Mouse (Mus musculus): ENCODE results near the gene Fbxo9.

The Fbxo9 gene

DNA sequence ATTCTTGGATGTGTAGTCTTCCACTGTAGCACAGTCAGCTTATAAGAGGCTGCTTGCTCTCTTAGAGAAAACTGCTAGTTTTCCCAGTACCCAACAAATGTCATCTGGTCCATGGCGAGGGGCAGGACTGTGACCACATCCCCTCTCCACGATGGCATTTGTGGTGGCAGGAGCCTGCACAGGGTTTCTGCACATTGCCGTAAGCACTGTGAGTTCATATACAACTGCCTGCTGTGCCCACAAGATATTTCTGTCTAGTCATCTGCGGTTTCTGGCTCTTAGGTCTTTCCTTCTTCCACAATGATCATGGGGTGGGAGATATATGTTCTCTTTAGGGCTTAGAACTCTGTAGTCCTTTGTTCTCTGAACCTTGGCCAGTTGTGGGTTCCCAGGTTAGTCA is 37.2 kb downstream of the Fbxo9 start:
- in situ Hi-C loops (cut with MboI, MseI), result no loop called here

DNA sequence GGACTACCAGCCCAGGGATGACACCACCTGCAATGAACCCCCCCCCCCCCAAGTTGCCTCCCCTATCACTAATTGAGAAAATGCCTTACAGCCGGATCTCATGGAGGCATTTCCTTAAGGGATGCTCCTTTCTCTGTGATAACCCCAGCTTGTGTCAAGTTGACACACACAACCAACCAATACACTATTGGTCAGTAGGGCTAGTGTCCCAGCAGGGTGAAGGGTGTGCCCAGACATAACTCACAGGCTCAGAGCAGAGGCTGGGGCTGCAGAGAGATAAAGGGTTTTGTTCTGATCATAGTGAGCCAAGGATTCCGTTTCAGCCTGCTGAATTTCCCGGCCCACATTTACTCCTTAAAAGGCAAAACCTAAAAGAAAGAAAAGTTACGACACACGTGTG is 38.4 kb downstream of the Fbxo9 start:
- in situ Hi-C loops (cut with MboI, MseI), result no loop called here

- in situ Hi-C loops (cut with MboI, MseI), result no loop called here
Measured at GRCm38 (mm10) chr9:78064121-78064520, 44.7 kb downstream of the Fbxo9 start.

- in situ Hi-C loops (cut with MboI, MseI), result no loop called here
Measured at GRCm38 (mm10) chr9:78062392-78062791, 46.5 kb downstream of the Fbxo9 start.

GRCm38 (mm10) chr9:78059525-78060120 is 49.2 kb downstream of the Fbxo9 start:
- in situ Hi-C loops (cut with MboI, MseI), result no loop called here

DNA sequence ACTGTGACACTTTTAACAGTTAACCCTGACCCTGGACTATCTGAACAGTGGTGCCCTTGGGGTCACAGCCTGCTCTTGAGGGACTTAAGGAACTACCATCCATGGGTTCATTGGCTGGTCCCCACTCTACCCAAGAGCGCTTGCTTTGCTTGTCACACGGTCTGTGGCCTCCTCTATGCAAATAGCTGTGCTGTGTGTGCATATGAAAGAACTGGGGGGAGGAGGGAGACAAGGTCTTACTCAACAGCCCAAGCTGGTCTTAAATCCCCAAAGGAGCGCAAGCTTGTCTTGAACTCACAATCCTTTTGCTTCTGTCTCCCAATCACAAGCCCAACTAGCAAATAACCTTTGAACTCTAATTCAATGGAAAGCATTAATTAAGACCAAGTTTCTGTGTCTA is 54.6 kb downstream of the Fbxo9 start:
- in situ Hi-C loops (cut with MboI, MseI), result no loop called here

DNA sequence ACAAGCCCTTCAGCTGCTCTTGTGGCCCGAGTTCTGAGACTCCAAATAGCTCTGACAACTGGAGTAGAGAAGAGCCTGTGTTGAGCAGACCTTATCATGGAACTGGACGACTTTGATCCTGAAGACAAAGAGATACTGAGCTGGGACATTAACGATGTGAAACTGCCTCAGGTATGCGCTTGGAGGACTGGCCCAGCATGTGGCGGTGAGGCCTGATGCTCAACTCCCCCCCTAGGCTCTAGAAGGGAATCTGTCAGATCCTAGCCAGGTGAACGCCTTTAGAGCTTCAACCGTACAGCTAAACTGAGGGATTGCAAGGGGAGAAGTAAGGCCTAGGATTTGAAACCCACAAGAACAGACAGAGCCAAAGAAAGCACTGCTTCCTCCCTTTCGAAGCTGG is 55.0 kb downstream of the Fbxo9 start:
- in situ Hi-C loops (cut with MboI, MseI), result no loop called here

- in situ Hi-C loops (cut with MboI, MseI), result no loop called here
Measured at GRCm38 (mm10) chr9:78051677-78052076, 57.2 kb downstream of the Fbxo9 start, which contains the start of gene Gcm1. TSS of gene Gcm1 (plus strand) at chr9:78051924.

DNA sequence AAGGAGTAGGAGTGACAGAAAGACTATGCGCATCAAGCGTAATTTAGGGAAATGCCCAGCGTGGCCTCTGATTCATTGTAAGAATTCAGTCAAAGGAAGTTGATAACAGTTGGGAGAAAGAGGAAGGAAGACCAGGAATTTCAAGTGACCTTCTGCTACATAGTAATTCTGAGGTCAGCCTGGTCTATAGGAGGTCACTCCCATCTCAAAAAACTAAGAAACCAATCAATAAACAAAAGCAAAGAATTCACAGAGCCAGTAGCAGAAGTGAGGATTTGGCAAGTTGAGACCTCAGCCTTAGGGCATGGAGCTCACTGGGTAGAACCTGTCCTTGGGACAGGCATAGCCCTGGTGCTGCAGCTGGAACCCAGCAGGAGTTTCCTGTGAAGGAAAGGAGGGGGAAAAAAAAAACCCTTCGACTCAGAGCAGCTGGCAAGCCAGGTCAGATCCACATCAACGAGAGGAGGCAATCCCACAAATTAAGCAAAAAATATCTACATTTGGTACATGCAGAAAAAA is 58.4 kb downstream of the Fbxo9 start:
- in situ Hi-C loops (cut with MboI, MseI), result no loop called here

- in situ Hi-C loops (cut with MboI, MseI), result no loop called here
Measured at GRCm38 (mm10) chr9:78046755-78047154, 62.1 kb downstream of the Fbxo9 start.

GRCm38 (mm10) chr9:78045171-78045570 is 63.7 kb downstream of the Fbxo9 start:
- in situ Hi-C loops (cut with MboI, MseI), result no loop called here

DNA sequence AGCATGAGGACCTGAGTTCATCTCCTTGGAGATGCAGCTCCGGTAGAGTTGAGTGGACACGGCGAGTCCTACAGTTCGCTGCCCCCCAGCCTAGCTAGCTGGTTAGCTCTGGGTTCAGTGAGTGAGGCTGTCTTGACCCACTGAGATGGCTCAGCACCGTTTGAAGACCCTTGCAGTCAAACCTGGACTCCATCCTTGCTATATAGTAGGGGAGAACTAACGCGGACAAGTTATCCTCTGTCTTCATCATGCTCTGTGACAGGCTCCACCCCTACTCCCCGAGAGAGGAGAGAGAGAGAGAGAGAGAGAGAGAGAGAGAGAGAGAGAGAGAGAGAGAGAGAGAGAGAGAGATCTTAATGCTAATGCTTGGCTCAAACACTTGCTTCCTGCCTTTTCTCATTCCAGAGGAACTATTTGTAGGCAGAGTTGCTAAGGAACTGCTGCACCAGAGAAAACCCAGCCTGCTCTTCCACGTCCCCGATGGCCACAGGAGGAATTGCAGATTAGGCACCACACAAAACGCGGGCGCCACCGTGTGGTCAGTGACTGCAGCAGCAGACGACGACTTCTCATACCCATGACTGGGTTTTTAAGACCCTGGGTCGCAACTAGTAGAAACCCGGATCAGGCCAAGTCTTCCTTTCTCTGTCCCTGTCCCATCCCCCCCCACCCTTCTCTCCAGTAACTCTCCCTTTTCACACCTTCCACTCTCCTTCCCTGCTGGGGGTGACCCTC is 69.9 kb downstream of the Fbxo9 start:
- in situ Hi-C loops (cut with MboI, MseI), result no loop called here

GRCm38 (mm10) chr9:78035831-78036230 is 73.0 kb downstream of the Fbxo9 start:
- in situ Hi-C loops (cut with MboI, MseI), result no loop called here

- in situ Hi-C loops (cut with MboI, MseI), result no loop called here
Measured at GRCm38 (mm10) chr9:78035296-78035695, 73.6 kb downstream of the Fbxo9 start.

DNA sequence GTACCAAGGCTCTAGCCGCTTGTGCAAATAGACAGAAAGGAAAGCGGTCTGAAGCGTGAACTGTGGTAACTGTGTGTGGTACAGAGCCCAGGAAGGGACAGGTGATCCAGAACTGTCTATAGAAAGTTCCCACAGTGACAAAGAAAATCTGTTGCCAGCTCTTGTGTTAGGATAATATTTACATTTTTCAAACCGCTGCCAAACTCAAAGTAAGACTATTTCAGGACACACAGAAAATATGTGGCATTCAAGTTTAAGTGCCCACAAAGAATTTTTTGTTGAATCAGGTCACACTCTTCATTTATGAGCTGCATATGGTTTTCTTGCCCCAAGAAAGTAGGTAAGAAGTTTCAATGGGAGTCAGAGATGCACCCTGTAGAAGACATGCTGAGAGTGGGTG is 75.9 kb downstream of the Fbxo9 start:
- in situ Hi-C loops (cut with MboI, MseI), result no loop called here

All from T-helper 2 cell (primary cell).